Mouse (Mus musculus) CD4-positive, CD25-positive, alpha-beta regulatory T cell, adult 9 weeks (primary cell): Measurements from ENCODE around the gene Dync1i2. TPM values are rescaled to one million over a fixed set of nuclear protein-coding genes. Genes with fewer than 3 reads are reported as not detected.

Source experiments
- polyA plus RNA-seq: library from polyadenylated mRNA; unstranded; fragments of 100-300 nt; shearing (Covaris generic); gene quantifications from one replicate; pipeline ENCODE4 v1.2.1, GENCODE M21; 2017

Dync1i2 gene
- 46.2 TPM for polyA plus RNA-seq

GRCm38 (mm10) chr2:71211591-71212359 lies at the start of gene Dync1i2:
Dync1i2 (plus strand) TSS chr2:71211706.

Other genes starting within 250 kb of the Dync1i2 start
- gene Dcaf17, start 156.4 kb upstream of the Dync1i2 start, polyA plus RNA-seq, result 43.8 TPM
- gene Mettl8, start 156.1 kb upstream of the Dync1i2 start, polyA plus RNA-seq, result 30.3 TPM
- 0.52 TPM for gene Cybrd1, start 93.8 kb upstream of the Dync1i2 start, polyA plus RNA-seq
- gene Slc25a12, start 156.0 kb downstream of the Dync1i2 start, polyA plus RNA-seq, result 114 TPM
- 71.8 TPM for gene Hat1, start 177.3 kb downstream of the Dync1i2 start, polyA plus RNA-seq
- gene Metap1d, start 241.6 kb downstream of the Dync1i2 start, polyA plus RNA-seq, result 36.9 TPM